Mouse (Mus musculus) adrenal gland, postnatal 25 days (tissue): ENCODE results near the gene B4galnt2. TPM values are rescaled to one million over a fixed set of nuclear protein-coding genes. Genes with fewer than 3 reads are reported as not detected.
"Not testable (repeated sequence)": the region's sequence is repeated elsewhere in the genome, so short reads cannot be mapped to it uniquely, and the experiment has no call there.

Experiments
- DNase-seq: peaks from one replicate; pipeline ENCODE4 v3.0.0; 2021; ENCODE audit warnings: mixed read lengths
- total RNA-seq: library from RNA; stranded (reverse); gene quantifications from 2 replicates; pipeline ENCODE4 v1.2.3, GENCODE M21; 2021

Gene B4galnt2
- total RNA-seq, 1 experiment from 2014 or later, result not detected

- DNase-seq, result no peak
Observed at GRCm38 (mm10) chr11:95896446-95897179, 18.1 kb downstream of the B4galnt2 start.

GRCm38 (mm10) chr11:95890462-95891051 lies 24.1 kb downstream of the B4galnt2 start:
- no peak for DNase-seq

GRCm38 (mm10) chr11:95879861-95880260 lies 34.8 kb downstream of the B4galnt2 start:
- not testable (repeated sequence) for DNase-seq

GRCm38 (mm10) chr11:95876296-95876695 lies 38.4 kb downstream of the B4galnt2 start:
- DNase-seq, result peak; percentile 72

- peak; percentile 2 for DNase-seq
Observed at GRCm38 (mm10) chr11:95875804-95876203, 38.9 kb downstream of the B4galnt2 start.

GRCm38 (mm10) chr11:95869918-95870470 lies 44.7 kb downstream of the B4galnt2 start:
- DNase-seq, result no peak

GRCm38 (mm10) chr11:95869442-95869841 lies 45.2 kb downstream of the B4galnt2 start:
- no peak for DNase-seq

GRCm38 (mm10) chr11:95861397-95861796 lies 53.3 kb downstream of the B4galnt2 start:
- no peak for DNase-seq

- DNase-seq, result no peak
Observed at GRCm38 (mm10) chr11:95860071-95860490, 54.6 kb downstream of the B4galnt2 start.

- DNase-seq, result peak; percentile 72
Observed at GRCm38 (mm10) chr11:95859468-95859855, 55.2 kb downstream of the B4galnt2 start.

GRCm38 (mm10) chr11:95858528-95859467 lies 55.9 kb downstream of the B4galnt2 start:
- peak; percentile 96 for DNase-seq

GRCm38 (mm10) chr11:95857716-95858527 lies 56.8 kb downstream of the B4galnt2 start:
- DNase-seq, result no peak

GRCm38 (mm10) chr11:95857306-95857705 lies 57.4 kb downstream of the B4galnt2 start:
- no peak for DNase-seq

- peak; percentile 73 for DNase-seq
Observed at GRCm38 (mm10) chr11:95853684-95854083, 61.0 kb downstream of the B4galnt2 start.

GRCm38 (mm10) chr11:95850898-95851297 lies 63.8 kb downstream of the B4galnt2 start:
- no peak for DNase-seq

- DNase-seq, result no peak
Observed at GRCm38 (mm10) chr11:95844935-95845334, 69.8 kb downstream of the B4galnt2 start.

- no peak for DNase-seq
Observed at GRCm38 (mm10) chr11:95843421-95843950, 71.2 kb downstream of the B4galnt2 start.

- no peak for DNase-seq
Observed at GRCm38 (mm10) chr11:95842953-95843352, 71.7 kb downstream of the B4galnt2 start.

- peak; percentile 38 for DNase-seq
Observed at GRCm38 (mm10) chr11:95842074-95842681, 72.5 kb downstream of the B4galnt2 start, which contains the start of gene Abi3. Abi3 (minus strand) TSS chr11:95842476.

- no peak for DNase-seq
Observed at GRCm38 (mm10) chr11:95841498-95841830, 73.2 kb downstream of the B4galnt2 start.
